Mouse (Mus musculus): ENCODE data around the gene Bdkrb2. TPM values are rescaled to one million over a fixed set of nuclear protein-coding genes. Genes with fewer than 3 reads are reported as not detected.
A peak's percentile ranks its signal among the peaks of the same experiment; 100 is the strongest.

The Bdkrb2 gene
- polyA plus RNA-seq, 1 experiment from 2014 or later: not detected

- Histone ChIP-seq H3K36me3 (ENCODE audit: control insufficient read depth, insufficient read depth, low read length) (no peaks in the 10 kb centered on the region), H3K4me2 (no peak overlapping the region), H3K4me1 (replicated peaks; ENCODE audit: control insufficient read depth, insufficient read depth, low read length) (no peaks in the 10 kb centered on the region), H3K9ac (ENCODE audit: low read depth, low read length) (no peak overlapping the region), H3K9me3 (ENCODE audit: control insufficient read depth, low read length) (no peaks in the 10 kb centered on the region), H3K27me3 (replicated peaks; ENCODE audit: control insufficient read depth, insufficient read depth, low read length) (no peaks in the 10 kb centered on the region), H3K4me3 (ENCODE audit: low read depth, low read length) (no peak overlapping the region), H3K27ac (ENCODE audit: low read depth, low read length) (no peak overlapping the region)
- ATAC-seq (replicated peaks; ENCODE audit: low FRiP score): no peak
- WGBS: 87% methylated on average over 11 of the region's 11 CpGs
- no peak for DNase-seq (ENCODE audit: low spot score)
Measured at GRCm38 (mm10) chr12:105603904-105604303, 40.9 kb downstream of the Bdkrb2 start.

DNA sequence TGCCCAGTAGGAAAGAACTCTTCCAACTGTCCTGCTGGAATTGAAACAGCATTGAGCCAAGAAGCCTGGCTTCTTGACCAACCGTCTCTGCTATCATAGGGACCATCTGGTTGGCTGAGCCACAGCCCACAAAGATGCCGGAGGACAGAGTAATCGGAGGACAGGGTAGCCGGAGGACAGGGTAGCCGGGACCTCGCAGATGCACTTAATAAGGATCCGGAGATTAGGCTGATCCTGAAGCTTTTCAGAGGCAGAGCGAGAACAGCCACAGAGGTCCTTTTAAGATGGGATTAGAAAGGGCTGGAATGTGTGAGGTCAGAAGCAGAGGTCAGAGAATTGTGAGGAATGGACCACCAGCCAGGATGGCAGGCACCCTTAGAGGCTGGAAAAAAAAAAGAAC is 42.2 kb downstream of the Bdkrb2 start:
- DNase-seq (ENCODE audit: low spot score): no peak
- no peak overlapping the region for H3K27ac ChIP-seq (ENCODE audit: low read depth, low read length)
- WGBS: 53% methylated on average over 8 of the region's 8 CpGs
- no peak overlapping the region for H3K4me2 ChIP-seq
- H3K9me3 ChIP-seq (ENCODE audit: control insufficient read depth, low read length): no peaks in the 10 kb centered on the region
- ATAC-seq (replicated peaks; ENCODE audit: low FRiP score): no peak
- no peaks in the 10 kb centered on the region for H3K4me1 ChIP-seq (replicated peaks; ENCODE audit: control insufficient read depth, insufficient read depth, low read length)
- H3K9ac ChIP-seq (ENCODE audit: low read depth, low read length): no peak overlapping the region
- H3K27me3 ChIP-seq (replicated peaks; ENCODE audit: control insufficient read depth, insufficient read depth, low read length): no peaks in the 10 kb centered on the region
- H3K36me3 ChIP-seq (ENCODE audit: control insufficient read depth, insufficient read depth, low read length): no peaks in the 10 kb centered on the region
- H3K4me3 ChIP-seq (ENCODE audit: low read depth, low read length): no peak overlapping the region

DNA sequence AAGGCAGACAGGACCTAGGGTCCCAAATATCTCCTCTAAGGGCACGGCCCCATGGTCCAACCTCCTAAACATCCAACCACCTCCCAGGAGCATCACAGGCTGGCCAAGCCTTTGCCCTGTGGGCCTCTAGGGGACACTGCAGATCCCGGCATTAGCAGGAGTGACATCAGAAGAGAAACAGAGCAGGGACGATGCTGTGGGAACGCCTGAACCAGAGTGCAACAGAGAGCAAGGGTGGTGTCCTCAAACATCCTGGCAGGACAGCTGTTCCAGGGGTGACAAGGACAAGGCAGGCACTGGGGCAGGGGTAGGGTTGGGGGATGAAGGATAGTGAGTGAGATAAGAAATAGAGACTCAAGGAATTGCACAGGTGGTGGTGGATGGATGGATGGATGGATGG is 43.9 kb downstream of the Bdkrb2 start:
- no peak for ATAC-seq (replicated peaks; ENCODE audit: low FRiP score)
- Histone ChIP-seq H3K4me3 (ENCODE audit: low read depth, low read length) (no peak overlapping the region), H3K9ac (ENCODE audit: low read depth, low read length) (no peak overlapping the region), H3K36me3 (ENCODE audit: control insufficient read depth, insufficient read depth, low read length) (no peaks in the 10 kb centered on the region), H3K9me3 (ENCODE audit: control insufficient read depth, low read length) (no peaks in the 10 kb centered on the region), H3K4me2 (no peak overlapping the region), H3K4me1 (replicated peaks; ENCODE audit: control insufficient read depth, insufficient read depth, low read length) (no peaks in the 10 kb centered on the region), H3K27ac (ENCODE audit: low read depth, low read length) (no peak overlapping the region), H3K27me3 (replicated peaks; ENCODE audit: control insufficient read depth, insufficient read depth, low read length) (no peaks in the 10 kb centered on the region)
- 75% methylated on average over 4 of the region's 4 CpGs for WGBS
- DNase-seq (ENCODE audit: low spot score): no peak

DNA sequence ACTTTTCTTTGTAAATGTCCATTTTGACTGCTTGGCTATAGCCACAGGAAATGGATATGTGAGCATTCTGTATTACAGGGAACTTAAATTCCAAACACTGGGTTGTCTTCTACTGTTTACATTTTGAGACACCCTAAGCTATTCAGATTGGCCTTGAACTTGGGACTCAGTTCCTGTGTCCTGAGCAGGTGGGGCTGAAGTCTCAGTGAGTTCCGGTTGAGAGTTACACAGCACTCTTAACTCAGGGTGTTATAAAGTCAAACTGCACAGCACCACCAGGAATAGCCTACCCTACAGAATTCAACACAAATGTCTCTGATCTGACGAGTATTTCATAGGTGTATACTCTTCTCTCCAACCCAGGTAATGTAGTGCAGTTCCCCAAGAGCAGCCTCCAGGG is 48.0 kb downstream of the Bdkrb2 start:
- Histone ChIP-seq H3K4me1 (replicated peaks; ENCODE audit: control insufficient read depth, insufficient read depth, low read length) (no peaks in the 10 kb centered on the region), H3K4me3 (ENCODE audit: low read depth, low read length) (no peak overlapping the region), H3K9me3 (ENCODE audit: control insufficient read depth, low read length) (no peaks in the 10 kb centered on the region), H3K27me3 (replicated peaks; ENCODE audit: control insufficient read depth, insufficient read depth, low read length) (no peaks in the 10 kb centered on the region), H3K9ac (ENCODE audit: low read depth, low read length) (no peak overlapping the region), H3K36me3 (ENCODE audit: control insufficient read depth, insufficient read depth, low read length) (peaks cover 6% of the 10 kb centered on the region; the same call in 1 of the 2 replicates), H3K4me2 (no peak overlapping the region), H3K27ac (ENCODE audit: low read depth, low read length) (no peak overlapping the region)
- no peak for DNase-seq (ENCODE audit: low spot score)
- ATAC-seq (replicated peaks; ENCODE audit: low FRiP score): no peak
- 90% methylated on average over 2 of the region's 2 CpGs for WGBS

- Histone ChIP-seq H3K9me3 (ENCODE audit: control insufficient read depth, low read length) (no peaks in the 10 kb centered on the region), H3K9ac (ENCODE audit: low read depth, low read length) (no peak overlapping the region), H3K4me3 (ENCODE audit: low read depth, low read length) (no peak overlapping the region), H3K4me2 (no peak overlapping the region), H3K27me3 (replicated peaks; ENCODE audit: control insufficient read depth, insufficient read depth, low read length) (no peaks in the 10 kb centered on the region), H3K4me1 (replicated peaks; ENCODE audit: control insufficient read depth, insufficient read depth, low read length) (no peaks in the 10 kb centered on the region), H3K27ac (ENCODE audit: low read depth, low read length) (no peak overlapping the region), H3K36me3 (ENCODE audit: control insufficient read depth, insufficient read depth, low read length) (peaks cover 13% of the 10 kb centered on the region; the same call in 1 of the 2 replicates)
- 31% methylated on average over 7 of the region's 7 CpGs for WGBS
- peak; percentile 56 for DNase-seq (ENCODE audit: low spot score)
- ATAC-seq (replicated peaks; ENCODE audit: low FRiP score): peak; percentile 37; the same call in 1 of the 2 replicates
Measured at GRCm38 (mm10) chr12:105611748-105612147, 48.7 kb downstream of the Bdkrb2 start.

DNA sequence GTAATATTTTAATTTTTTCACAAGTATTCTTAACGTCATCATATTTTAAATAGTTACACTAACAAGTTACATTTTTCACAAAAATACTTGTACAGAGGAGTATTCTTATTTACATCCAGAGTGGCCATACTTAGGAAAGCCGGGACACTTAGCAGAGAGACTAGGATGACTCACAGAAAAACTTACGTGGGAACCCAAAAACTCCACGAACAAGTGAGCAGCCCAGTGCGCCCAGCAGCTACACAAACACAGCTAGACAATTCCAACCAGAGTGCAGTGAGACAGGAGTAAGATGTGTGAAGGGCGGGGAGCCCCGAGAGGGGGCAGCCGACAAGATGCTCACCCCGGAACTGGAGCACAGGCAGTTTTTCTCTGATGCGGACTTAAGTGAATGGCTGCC is 50.5 kb downstream of the Bdkrb2 start:
- DNase-seq (ENCODE audit: low spot score): no peak
- 87% methylated on average over 10 of the region's 10 CpGs for WGBS
- Histone ChIP-seq H3K4me1 (replicated peaks; ENCODE audit: control insufficient read depth, insufficient read depth, low read length) (no peaks in the 10 kb centered on the region), H3K27me3 (replicated peaks; ENCODE audit: control insufficient read depth, insufficient read depth, low read length) (no peaks in the 10 kb centered on the region), H3K27ac (ENCODE audit: low read depth, low read length) (no peak overlapping the region), H3K9ac (ENCODE audit: low read depth, low read length) (no peak overlapping the region), H3K36me3 (ENCODE audit: control insufficient read depth, insufficient read depth, low read length) (peaks cover 26% of the 10 kb centered on the region; the same call in 1 of the 2 replicates), H3K4me2 (no peak overlapping the region), H3K4me3 (ENCODE audit: low read depth, low read length) (no peak overlapping the region), H3K9me3 (ENCODE audit: control insufficient read depth, low read length) (no peaks in the 10 kb centered on the region)
- no peak for ATAC-seq (replicated peaks; ENCODE audit: low FRiP score)

DNA sequence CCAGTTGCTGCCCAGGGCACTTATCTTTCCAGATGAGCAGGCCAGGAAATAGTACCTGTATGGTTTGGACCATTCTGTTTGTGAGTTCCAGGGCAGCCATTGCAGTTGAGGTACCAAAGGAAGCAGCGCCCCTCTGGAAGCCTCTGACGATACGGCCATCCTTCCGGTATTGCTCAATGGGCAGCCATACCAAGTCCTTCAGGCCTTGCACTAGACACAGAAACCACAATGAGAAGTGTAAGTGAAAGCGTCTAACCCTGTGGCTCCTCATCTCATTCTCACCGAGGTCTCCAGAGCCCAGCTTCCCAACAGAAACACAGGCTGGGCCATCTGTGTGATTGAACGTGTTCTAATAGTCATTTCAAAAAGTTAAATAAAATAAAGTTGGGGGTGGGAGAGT is 59.0 kb downstream of the Bdkrb2 start:
- peaks cover 58% of the 10 kb centered on the region for H3K36me3 ChIP-seq (ENCODE audit: control insufficient read depth, insufficient read depth, low read length)
- H3K27me3 ChIP-seq (replicated peaks; ENCODE audit: control insufficient read depth, insufficient read depth, low read length): no peaks in the 10 kb centered on the region
- no peaks in the 10 kb centered on the region for H3K9me3 ChIP-seq (ENCODE audit: control insufficient read depth, low read length)
- ATAC-seq (replicated peaks; ENCODE audit: low FRiP score): no peak
- no peaks in the 10 kb centered on the region for H3K4me1 ChIP-seq (replicated peaks; ENCODE audit: control insufficient read depth, insufficient read depth, low read length)
- no peak overlapping the region for H3K27ac ChIP-seq (ENCODE audit: low read depth, low read length)
- no peak overlapping the region for H3K4me2 ChIP-seq
- H3K4me3 ChIP-seq (ENCODE audit: low read depth, low read length): no peak overlapping the region
- no peak for DNase-seq (ENCODE audit: low spot score)
- WGBS: 93% methylated on average over 7 of the region's 7 CpGs
- no peak overlapping the region for H3K9ac ChIP-seq (ENCODE audit: low read depth, low read length)

GRCm38 (mm10) chr12:105622981-105623539 is 60.0 kb downstream of the Bdkrb2 start:
- WGBS: 91% methylated on average over 12 of the region's 12 CpGs

GRCm38 (mm10) chr12:105625798-105626197 is 62.8 kb downstream of the Bdkrb2 start:
- Histone ChIP-seq H3K4me3 (ENCODE audit: low read depth, low read length) (no peak overlapping the region), H3K9ac (ENCODE audit: low read depth, low read length) (no peak overlapping the region), H3K4me2 (no peak overlapping the region), H3K36me3 (ENCODE audit: control insufficient read depth, insufficient read depth, low read length) (peaks cover 48% of the 10 kb centered on the region), H3K4me1 (replicated peaks; ENCODE audit: control insufficient read depth, insufficient read depth, low read length) (no peaks in the 10 kb centered on the region), H3K27ac (ENCODE audit: low read depth, low read length) (no peak overlapping the region), H3K9me3 (ENCODE audit: control insufficient read depth, low read length) (no peaks in the 10 kb centered on the region), H3K27me3 (replicated peaks; ENCODE audit: control insufficient read depth, insufficient read depth, low read length) (no peaks in the 10 kb centered on the region)
- ATAC-seq (replicated peaks; ENCODE audit: low FRiP score): no peak
- no peak for DNase-seq (ENCODE audit: low spot score)
- WGBS: 71% methylated on average over 7 of the region's 7 CpGs

More at GRCm38 (mm10) chr12:105622981-105623539, 60.0 kb downstream of the Bdkrb2 start:
- H3K9me3 ChIP-seq (ENCODE audit: control insufficient read depth, low read length): no peaks in the 10 kb centered on the region
- H3K27ac ChIP-seq (ENCODE audit: low read depth, low read length): no peak overlapping the region
- H3K27me3 ChIP-seq (replicated peaks; ENCODE audit: control insufficient read depth, insufficient read depth, low read length): no peaks in the 10 kb centered on the region
- no peak for DNase-seq (ENCODE audit: low spot score)
- H3K4me2 ChIP-seq: no peak overlapping the region
- H3K36me3 ChIP-seq (ENCODE audit: control insufficient read depth, insufficient read depth, low read length): peaks cover 57% of the 10 kb centered on the region
- H3K9ac ChIP-seq (ENCODE audit: low read depth, low read length): no peak overlapping the region
- ATAC-seq (replicated peaks; ENCODE audit: low FRiP score): no peak
- H3K4me3 ChIP-seq (ENCODE audit: low read depth, low read length): no peak overlapping the region
- H3K4me1 ChIP-seq (replicated peaks; ENCODE audit: control insufficient read depth, insufficient read depth, low read length): no peaks in the 10 kb centered on the region
